Mouse (Mus musculus): ENCODE data around the gene Dnase2a. TPM values are rescaled to one million over a fixed set of nuclear protein-coding genes. Genes with fewer than 3 reads are reported as not detected.

Gene Dnase2a
- polyA plus RNA-seq, 1 experiment = not detected

DNA sequence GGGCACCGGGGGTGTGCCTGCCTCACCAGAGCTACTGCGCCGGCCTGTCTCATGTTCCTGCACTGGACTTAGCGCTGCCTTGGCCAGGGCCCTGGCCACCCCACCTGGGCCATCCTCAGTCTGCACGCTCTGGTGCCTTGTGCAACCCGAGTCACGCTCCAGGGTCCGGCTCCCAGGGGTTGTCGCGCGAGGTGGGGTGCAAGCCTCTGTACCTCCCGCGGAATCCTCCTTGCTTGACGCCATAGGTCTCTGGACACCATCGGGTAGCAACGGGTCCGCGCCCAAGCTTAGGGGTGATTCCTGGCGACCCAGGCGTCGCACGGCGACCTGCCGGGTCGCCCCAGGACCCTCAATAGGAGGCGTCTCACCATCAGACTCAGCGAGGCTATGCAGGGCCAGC, 4.0 kb downstream of the Dnase2a start:
- TF ChIP-seq CTCF (IDR thresholded peaks at IDR 0.05; ENCODE audit: insufficient read depth, low read depth, low read length) (no peak), POLR2A (IDR thresholded peaks at IDR 0.05; ENCODE audit: insufficient read depth, low read depth, low read length) (no peak)
- Histone ChIP-seq H3K4me1 (ENCODE audit: control insufficient read depth, insufficient read depth, low read length) (peaks cover 19% of the 10 kb centered on the region), H3K4me3 (ENCODE audit: insufficient read depth, low read depth, low read length) (no peak overlapping the region), H3K27ac (ENCODE audit: insufficient read depth, low read depth, low read length) (no peak overlapping the region)
- WGBS = 64% methylated on average over 27 of the region's 27 CpGs

DNA sequence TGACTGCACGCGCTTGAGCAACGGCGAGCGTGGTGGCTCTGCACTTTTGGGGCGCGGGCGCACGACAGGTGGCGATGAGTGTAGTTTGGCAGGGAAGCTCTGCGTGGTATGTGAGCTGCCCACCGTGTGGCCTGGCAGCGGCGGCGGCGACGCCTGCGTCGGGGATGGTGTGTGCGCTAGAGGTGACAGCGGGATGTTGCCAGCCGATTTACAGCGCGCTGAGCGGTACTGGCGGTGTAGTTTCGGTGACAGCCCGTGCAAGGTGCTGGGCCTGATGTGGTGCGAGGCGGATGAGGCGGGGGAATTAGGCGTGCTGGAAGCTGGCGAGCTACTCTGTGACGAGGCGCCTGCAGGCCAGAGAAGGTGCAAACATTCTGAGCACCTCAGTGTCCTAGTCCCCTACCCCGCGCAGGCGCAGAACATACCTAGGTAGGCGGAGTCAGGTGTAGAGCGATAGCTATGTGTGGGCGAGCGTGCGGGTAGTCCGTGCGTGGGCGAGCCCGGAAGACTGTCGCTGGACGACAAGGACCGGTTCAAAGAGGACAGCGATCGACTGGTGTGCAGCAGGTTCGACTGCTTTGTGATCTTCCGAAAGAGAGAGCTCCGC, 4.6 kb downstream of the Dnase2a start:
- 37% methylated on average over 55 of the region's 55 CpGs for WGBS
- no peak for TF ChIP-seq POLR2A (IDR thresholded peaks at IDR 0.05; ENCODE audit: insufficient read depth, low read depth, low read length)
- TF ChIP-seq CTCF (IDR thresholded peaks at IDR 0.05; ENCODE audit: insufficient read depth, low read depth, low read length) = no peak
- Histone ChIP-seq H3K27ac (ENCODE audit: insufficient read depth, low read depth, low read length) (no peak overlapping the region), H3K4me1 (ENCODE audit: control insufficient read depth, insufficient read depth, low read length) (peaks cover 19% of the 10 kb centered on the region), H3K4me3 (ENCODE audit: insufficient read depth, low read depth, low read length) (no peak overlapping the region)

DNA sequence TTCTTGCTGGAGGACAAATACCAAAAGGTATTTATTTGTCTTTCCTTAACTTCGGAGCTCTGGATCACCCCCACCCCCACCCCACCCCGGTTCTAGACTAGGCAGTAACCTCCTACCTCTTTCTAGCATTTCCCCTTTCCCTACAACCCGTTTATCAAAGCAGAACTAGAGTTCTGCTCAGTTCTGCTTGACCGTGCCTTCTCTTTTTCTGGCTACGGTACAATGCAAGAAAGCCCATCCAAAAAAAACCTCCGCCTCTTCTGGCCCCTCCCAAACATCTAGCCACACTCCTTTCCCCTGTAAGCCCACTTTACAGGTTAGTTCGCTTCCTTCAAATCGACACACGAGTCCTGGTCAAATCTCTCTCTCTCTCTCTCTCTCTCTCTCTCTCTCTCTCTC, 5.1 kb downstream of the Dnase2a start:
- peaks cover 16% of the 10 kb centered on the region for H3K4me1 ChIP-seq (ENCODE audit: control insufficient read depth, insufficient read depth, low read length)
- no peak for TF ChIP-seq CTCF (IDR thresholded peaks at IDR 0.05; ENCODE audit: insufficient read depth, low read depth, low read length)
- TF ChIP-seq POLR2A (IDR thresholded peaks at IDR 0.05; ENCODE audit: insufficient read depth, low read depth, low read length) = no peak
- WGBS = 51% methylated on average over 9 of the region's 9 CpGs
- no peak overlapping the region for H3K27ac ChIP-seq (ENCODE audit: insufficient read depth, low read depth, low read length)
- H3K4me3 ChIP-seq (ENCODE audit: insufficient read depth, low read depth, low read length) = no peak overlapping the region

DNA sequence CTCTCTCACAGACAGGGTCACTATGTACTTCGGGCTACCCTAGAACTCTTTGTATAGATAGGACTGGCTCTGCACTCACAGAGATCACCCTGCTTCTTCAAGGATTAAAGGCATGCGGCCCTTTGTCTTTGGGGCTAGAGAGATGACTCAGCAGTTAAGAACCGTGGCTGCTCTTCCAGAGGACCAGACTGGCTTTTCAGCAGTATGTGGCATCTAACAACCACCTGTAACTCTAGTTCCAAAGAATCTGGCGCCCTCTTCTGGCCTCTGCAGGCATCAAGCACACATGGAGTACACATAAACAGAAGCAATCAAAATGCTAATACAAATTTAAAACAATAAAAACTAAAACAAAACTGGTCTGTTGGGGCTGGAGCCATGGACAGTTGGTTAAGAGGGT, 5.6 kb downstream of the Dnase2a start:
- 49% methylated on average over 4 of the region's 4 CpGs for WGBS
- TF ChIP-seq CTCF (IDR thresholded peaks at IDR 0.05; ENCODE audit: insufficient read depth, low read depth, low read length) = no peak
- TF ChIP-seq POLR2A (IDR thresholded peaks at IDR 0.05; ENCODE audit: insufficient read depth, low read depth, low read length) = no peak
- Histone ChIP-seq H3K4me1 (ENCODE audit: control insufficient read depth, insufficient read depth, low read length) (peaks cover 12% of the 10 kb centered on the region), H3K4me3 (ENCODE audit: insufficient read depth, low read depth, low read length) (no peak overlapping the region), H3K27ac (ENCODE audit: insufficient read depth, low read depth, low read length) (no peak overlapping the region)

DNA sequence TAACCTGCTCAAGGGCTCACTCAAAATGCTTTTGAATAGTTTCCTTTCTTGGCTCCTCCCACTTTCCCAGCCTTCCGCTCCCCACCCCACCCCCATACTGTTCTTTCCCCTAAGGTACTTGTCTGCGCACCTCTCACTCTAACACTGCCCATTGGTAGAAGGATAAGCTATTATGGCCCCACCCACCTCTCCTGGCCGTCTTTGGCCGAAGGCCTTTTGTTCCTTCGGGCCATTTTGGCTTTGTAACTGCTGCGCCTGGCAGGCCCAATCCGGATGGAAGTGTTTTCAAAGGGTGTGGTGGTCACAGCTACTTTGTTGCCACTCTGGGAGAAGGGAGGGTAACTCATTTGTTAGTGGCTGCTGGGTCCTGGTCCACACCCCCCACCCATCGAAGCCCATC, 6.9 kb downstream of the Dnase2a start:
- H3K4me3 ChIP-seq (ENCODE audit: insufficient read depth, low read depth, low read length) = no peak overlapping the region
- 88% methylated on average over 8 of the region's 8 CpGs for WGBS
- peaks cover 7% of the 10 kb centered on the region for H3K4me1 ChIP-seq (ENCODE audit: control insufficient read depth, insufficient read depth, low read length)
- H3K27ac ChIP-seq (ENCODE audit: insufficient read depth, low read depth, low read length) = no peak overlapping the region
- TF ChIP-seq CTCF (IDR thresholded peaks at IDR 0.05; ENCODE audit: insufficient read depth, low read depth, low read length) = no peak
- TF ChIP-seq POLR2A (IDR thresholded peaks at IDR 0.05; ENCODE audit: insufficient read depth, low read depth, low read length) = no peak

DNA sequence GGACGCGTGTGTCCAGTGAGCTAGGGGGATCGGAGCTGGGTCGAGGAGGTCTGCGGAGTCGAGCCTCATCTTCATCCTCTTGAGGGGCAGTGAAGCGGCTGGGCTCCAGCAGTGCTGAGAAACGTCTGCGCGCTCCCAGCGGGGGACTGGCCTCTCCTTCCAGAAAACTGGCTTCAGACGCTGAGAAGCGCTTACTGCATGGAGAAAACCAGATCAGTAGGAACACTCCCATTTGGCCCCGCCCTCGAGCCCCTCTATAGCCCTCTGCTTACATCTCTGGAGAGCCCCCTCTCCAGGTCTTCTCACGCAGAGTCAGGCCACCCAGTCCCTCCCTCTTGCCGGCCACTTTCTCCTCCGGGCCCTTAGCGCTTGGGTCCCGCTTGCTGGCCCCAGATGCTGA, 9.4 kb downstream of the Dnase2a start:
- TF ChIP-seq CTCF (IDR thresholded peaks at IDR 0.05; ENCODE audit: insufficient read depth, low read depth, low read length) (no peak), POLR2A (IDR thresholded peaks at IDR 0.05; ENCODE audit: insufficient read depth, low read depth, low read length) (no peak)
- no peak overlapping the region for H3K27ac ChIP-seq (ENCODE audit: insufficient read depth, low read depth, low read length)
- no peak overlapping the region for H3K4me3 ChIP-seq (ENCODE audit: insufficient read depth, low read depth, low read length)
- peaks cover 5% of the 10 kb centered on the region for H3K4me1 ChIP-seq (ENCODE audit: control insufficient read depth, insufficient read depth, low read length)
- WGBS = 51% methylated on average over 20 of the region's 20 CpGs

DNA sequence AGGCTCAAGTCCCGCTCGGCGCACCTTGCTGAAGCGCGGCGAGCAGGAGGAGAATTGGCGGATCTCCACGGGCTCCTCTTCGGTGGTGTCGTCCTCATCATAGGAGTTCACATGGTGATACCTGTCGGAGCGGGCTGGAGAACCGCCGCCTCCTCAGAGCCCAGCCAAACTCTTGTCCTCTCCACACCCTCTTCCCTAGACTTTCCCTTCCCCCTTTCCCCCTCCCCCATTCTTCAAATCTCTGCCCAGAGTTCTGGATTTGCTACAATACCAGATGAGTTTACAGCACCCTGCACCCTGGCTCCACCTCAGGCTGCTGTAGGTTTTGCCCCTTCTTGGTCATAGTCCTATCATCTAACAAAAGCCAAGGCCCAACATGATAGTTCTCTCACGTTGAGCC, 10.3 kb downstream of the Dnase2a start:
- Histone ChIP-seq H3K27ac (ENCODE audit: insufficient read depth, low read depth, low read length) (no peak overlapping the region), H3K4me3 (ENCODE audit: insufficient read depth, low read depth, low read length) (no peak overlapping the region), H3K4me1 (ENCODE audit: control insufficient read depth, insufficient read depth, low read length) (no peaks in the 10 kb centered on the region)
- 93% methylated on average over 15 of the region's 15 CpGs for WGBS
- TF ChIP-seq POLR2A (IDR thresholded peaks at IDR 0.05; ENCODE audit: insufficient read depth, low read depth, low read length) = no peak
- TF ChIP-seq CTCF (IDR thresholded peaks at IDR 0.05; ENCODE audit: insufficient read depth, low read depth, low read length) = no peak

DNA sequence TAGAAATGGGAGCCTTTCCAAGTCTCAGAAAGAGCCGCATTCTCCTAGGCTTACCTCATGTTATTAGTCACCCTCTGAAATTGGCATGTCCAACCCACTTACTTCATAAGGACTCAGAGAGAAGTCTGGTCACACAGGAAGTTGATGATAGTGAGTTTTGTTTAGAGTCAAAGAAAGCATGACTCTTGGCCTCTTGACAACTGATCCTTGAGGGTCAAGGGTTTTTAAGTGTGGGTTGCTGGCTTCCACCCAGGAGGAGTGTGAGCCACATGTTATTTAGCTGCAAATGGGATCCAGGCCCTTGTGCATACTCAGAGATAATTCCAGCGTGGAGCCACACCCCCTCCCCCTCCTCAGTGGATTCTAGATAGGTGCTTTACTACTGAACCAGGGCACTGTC, 13.2 kb downstream of the Dnase2a start:
- H3K27ac ChIP-seq (ENCODE audit: insufficient read depth, low read depth, low read length) = no peak overlapping the region
- no peak for TF ChIP-seq POLR2A (IDR thresholded peaks at IDR 0.05; ENCODE audit: insufficient read depth, low read depth, low read length)
- TF ChIP-seq CTCF (IDR thresholded peaks at IDR 0.05; ENCODE audit: insufficient read depth, low read depth, low read length) = no peak
- 73% methylated on average over 2 of the region's 2 CpGs for WGBS
- H3K4me1 ChIP-seq (ENCODE audit: control insufficient read depth, insufficient read depth, low read length) = no peaks in the 10 kb centered on the region
- H3K4me3 ChIP-seq (ENCODE audit: insufficient read depth, low read depth, low read length) = no peak overlapping the region

DNA sequence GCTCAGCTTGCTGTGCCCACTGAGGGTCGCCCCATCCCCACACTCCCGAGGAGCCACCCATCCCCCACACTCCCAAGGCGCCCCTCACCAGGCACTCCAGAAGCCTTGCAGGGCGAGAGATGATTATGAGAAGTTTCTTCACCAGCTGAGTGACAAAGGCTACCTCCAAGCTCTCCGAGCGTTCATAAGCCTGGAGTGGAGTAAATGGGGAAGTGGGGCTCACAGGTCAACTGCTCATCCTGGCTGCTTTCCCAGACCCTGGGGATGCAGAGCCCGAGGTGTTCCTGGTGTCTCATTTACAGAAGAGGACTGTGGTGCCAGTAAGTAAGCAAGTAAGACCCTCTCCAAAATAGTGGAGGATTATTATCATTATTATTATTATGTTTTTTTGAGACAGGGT, 17.2 kb downstream of the Dnase2a start:
- Histone ChIP-seq H3K4me1 (ENCODE audit: control insufficient read depth, insufficient read depth, low read length) (peaks cover 6% of the 10 kb centered on the region), H3K4me3 (ENCODE audit: insufficient read depth, low read depth, low read length) (no peak overlapping the region), H3K27ac (ENCODE audit: insufficient read depth, low read depth, low read length) (no peak overlapping the region)
- TF ChIP-seq POLR2A (IDR thresholded peaks at IDR 0.05; ENCODE audit: insufficient read depth, low read depth, low read length) (no peak), CTCF (IDR thresholded peaks at IDR 0.05; ENCODE audit: insufficient read depth, low read depth, low read length) (no peak)
- WGBS = 77% methylated on average over 7 of the region's 7 CpGs

DNA sequence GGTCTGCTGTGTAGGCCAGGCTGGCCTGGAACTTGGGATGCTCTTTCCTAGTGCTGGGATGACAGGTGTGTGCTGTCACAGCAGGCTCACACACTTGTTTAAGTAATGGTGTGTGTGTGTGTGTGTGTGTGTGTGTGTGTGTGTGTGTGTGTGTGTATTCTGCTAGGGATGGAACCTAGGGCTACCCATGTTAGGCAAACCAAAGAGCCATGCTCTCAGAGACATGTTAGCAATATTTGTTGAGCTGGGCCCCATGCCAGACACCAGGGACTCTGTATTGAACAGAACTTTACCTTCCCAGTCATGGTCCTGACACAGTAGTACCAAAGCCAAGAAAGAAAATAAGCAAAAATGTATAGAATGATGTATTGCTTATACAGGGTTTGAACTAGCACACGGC, 19.2 kb downstream of the Dnase2a start:
- 86% methylated on average over 1 of the region's 1 CpGs for WGBS
- no peak overlapping the region for H3K27ac ChIP-seq (ENCODE audit: insufficient read depth, low read depth, low read length)
- TF ChIP-seq POLR2A (IDR thresholded peaks at IDR 0.05; ENCODE audit: insufficient read depth, low read depth, low read length) (no peak), CTCF (IDR thresholded peaks at IDR 0.05; ENCODE audit: insufficient read depth, low read depth, low read length) (no peak)

More for the DNA sequence above, 19.2 kb downstream of the Dnase2a start:
- no peak overlapping the region for H3K4me3 ChIP-seq (ENCODE audit: insufficient read depth, low read depth, low read length)
- peaks cover 6% of the 10 kb centered on the region for H3K4me1 ChIP-seq (ENCODE audit: control insufficient read depth, insufficient read depth, low read length)
